ENCODE assay signal across 11 mouse cellular contexts in the genomic region with DNA sequence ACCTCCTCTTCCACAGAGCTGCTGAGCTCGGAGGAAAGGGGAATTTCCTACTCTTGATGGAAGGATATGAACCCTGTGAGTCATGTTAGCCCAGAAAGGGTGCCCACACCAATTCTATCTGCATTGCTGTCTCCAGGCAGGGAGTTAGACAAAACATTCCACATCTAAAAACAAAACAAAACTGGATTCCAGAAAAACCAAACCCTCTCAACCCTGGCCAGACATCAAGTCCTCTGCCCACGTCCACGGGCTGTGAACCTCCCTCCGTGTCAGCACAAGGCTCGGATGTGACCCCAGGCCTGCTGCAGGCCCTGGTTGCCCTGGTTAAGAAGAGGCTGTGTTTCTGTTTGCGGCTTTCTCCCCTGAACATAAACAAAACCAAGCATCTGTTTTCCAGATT. TPM values are rescaled to one million over a fixed set of nuclear protein-coding genes. Genes with fewer than 3 reads are reported as not detected.
DNase-seq lines count a peak whose midpoint lies in the region; ATAC-seq and TF ChIP-seq lines count a peak whose summit lies in the region.
"Had no signal": no experiment of that assay in that cellular context is flagged by ENCODE, and none has a peak within 500 bp of the region (broad histone marks: within the 10 kb centered on the region; RNA-seq: fewer than 3 reads in every experiment).

No protein-coding gene starts in this region.

- no peaks in the 10 kb centered on the region for H3K27me3 ChIP-seq in heart, embryonic 15.5 days
- no peaks in the 10 kb centered on the region for H3K27me3 ChIP-seq in heart, embryonic 11.5 days (ENCODE audit: control insufficient read depth, insufficient read depth, low read length)
- H3K27me3 ChIP-seq in midbrain, postnatal 0 days (ENCODE audit: insufficient read depth, low read length), result no peaks in the 10 kb centered on the region
- H3K27me3 ChIP-seq in midbrain, embryonic 11.5 days (ENCODE audit: control insufficient read depth, insufficient read depth, low read length), result no peaks in the 10 kb centered on the region
- H3K27me3 ChIP-seq in small intestine, adult 2 months (ENCODE audit: control insufficient read depth, insufficient read depth, low read length), result no peaks in the 10 kb centered on the region
- H3K27me3 ChIP-seq: lung, embryonic 15.5 days had no signal

- ATAC-seq in heart, embryonic 15.5 days (replicated peaks; ENCODE audit: insufficient number of reproducible peaks, insufficient read depth, low FRiP score, low read depth), result no peak
- ATAC-seq in heart, embryonic 11.5 days (replicated peaks; ENCODE audit: insufficient number of reproducible peaks, low FRiP score, low TSS enrichment), result no peak
- no peak for ATAC-seq in midbrain, postnatal 0 days (ENCODE audit: low FRiP score)
- no peak for ATAC-seq in midbrain, embryonic 11.5 days (ENCODE audit: low FRiP score)
- ATAC-seq: hindbrain, postnatal 0 days had no signal

- TF ChIP-seq CTCF in midbrain, postnatal 0 days (IDR thresholded peaks at IDR 0.05), result no peak
- no peak for TF ChIP-seq CTCF in small intestine, adult 2 months (IDR thresholded peaks at IDR 0.05; ENCODE audit: extremely low read depth, insufficient read length, insufficient replicate concordance, low read depth, low read length)

- H3K4me1 ChIP-seq in heart, embryonic 15.5 days (replicated peaks), result peaks cover 11% of the 10 kb centered on the region; the same call in 1 of the 2 replicates
- H3K4me1 ChIP-seq in heart, embryonic 11.5 days (ENCODE audit: control insufficient read depth, insufficient read depth, low read length), result peaks cover 3% of the 10 kb centered on the region
- no peaks in the 10 kb centered on the region for H3K4me1 ChIP-seq in midbrain, postnatal 0 days (ENCODE audit: insufficient read depth, low read length)
- H3K4me1 ChIP-seq in midbrain, embryonic 11.5 days (ENCODE audit: control insufficient read depth, insufficient read depth, low read length), result 0 out of 2 replicates have a peak, but pooled peaks cover 2% of the 10 kb centered on the region
- H3K4me1 ChIP-seq in small intestine, adult 2 months (ENCODE audit: control insufficient read depth, insufficient read depth, insufficient read length, low read length), result peaks cover 8% of the 10 kb centered on the region; the same call in 1 of the 2 replicates

- no peaks in the 10 kb centered on the region for H3K9me3 ChIP-seq in heart, embryonic 15.5 days (replicated peaks)
- H3K9me3 ChIP-seq in heart, embryonic 11.5 days (replicated peaks; ENCODE audit: control insufficient read depth, low read length), result no peaks in the 10 kb centered on the region
- no peaks in the 10 kb centered on the region for H3K9me3 ChIP-seq in midbrain, postnatal 0 days (ENCODE audit: low read length)
- H3K9me3 ChIP-seq in midbrain, embryonic 11.5 days (ENCODE audit: control insufficient read depth, low read length), result no peaks in the 10 kb centered on the region
- H3K9me3 ChIP-seq: lung, embryonic 15.5 days had no signal

- H3K36me3 ChIP-seq in heart, embryonic 15.5 days, result no peaks in the 10 kb centered on the region
- H3K36me3 ChIP-seq in heart, embryonic 11.5 days (ENCODE audit: control insufficient read depth, insufficient read depth, low read length), result no peaks in the 10 kb centered on the region
- H3K36me3 ChIP-seq in midbrain, postnatal 0 days (ENCODE audit: insufficient read depth, low read length), result no peaks in the 10 kb centered on the region
- H3K36me3 ChIP-seq in midbrain, embryonic 11.5 days (ENCODE audit: control insufficient read depth, insufficient read depth, low read length), result no peaks in the 10 kb centered on the region
- H3K36me3 ChIP-seq in small intestine, adult 2 months (ENCODE audit: control insufficient read depth, insufficient read depth, low read length), result no peaks in the 10 kb centered on the region
- H3K36me3 ChIP-seq: lung, embryonic 15.5 days had no signal

- H3K27ac ChIP-seq in heart, embryonic 15.5 days, result peak overlapping the region; percentile 34
- no peak overlapping the region for H3K27ac ChIP-seq in heart, embryonic 11.5 days (ENCODE audit: low read depth, low read length)
- H3K27ac ChIP-seq in midbrain, postnatal 0 days (ENCODE audit: low read depth, low read length), result no peak overlapping the region
- H3K27ac ChIP-seq in midbrain, embryonic 11.5 days (ENCODE audit: low read depth, low read length), result no peak overlapping the region
- peak overlapping the region; percentile 10; the same call in 1 of the 2 replicates for H3K27ac ChIP-seq in small intestine, adult 2 months (ENCODE audit: insufficient read depth, low read depth, low read length)
- H3K27ac ChIP-seq: hindbrain, postnatal 0 days; lung, embryonic 15.5 days had no signal

- no peak for DNase-seq in midbrain, postnatal 0 days (ENCODE audit: low spot score)
- DNase-seq in midbrain, embryonic 11.5 days (ENCODE audit: low spot score, missing footprints), result no peak
- peak; percentile 96 for DNase-seq in fibroblast of lung, adult 2 months (ENCODE audit: low read depth)
- no peak for DNase-seq in thymus, postnatal 10 days (ENCODE audit: low spot score in 2 of 2)
- DNase-seq in layer of hippocampus, postnatal 10 days (ENCODE audit: low spot score in 2 of 2), result no peak

- TF ChIP-seq POLR2A in small intestine, adult 2 months (IDR thresholded peaks at IDR 0.05; ENCODE audit: low read depth, low read length), result no peak

- no peak overlapping the region for H3K4me2 ChIP-seq in heart, embryonic 15.5 days
- no peak overlapping the region for H3K4me2 ChIP-seq in heart, embryonic 11.5 days
- no peak overlapping the region for H3K4me2 ChIP-seq in midbrain, postnatal 0 days (ENCODE audit: low read depth, low read length, poor library complexity, severe bottlenecking)
- H3K4me2 ChIP-seq in midbrain, embryonic 11.5 days, result no peak overlapping the region
- H3K4me2 ChIP-seq: lung, embryonic 15.5 days had no signal

- WGBS in heart, embryonic 15.5 days, result 52% methylated on average over 6 of the region's 6 CpGs
- WGBS in heart, embryonic 11.5 days (ENCODE audit: insufficient replicate concordance), result 59% methylated on average over 6 of the region's 6 CpGs
- WGBS in midbrain, postnatal 0 days, result 80% methylated on average over 6 of the region's 6 CpGs
- 81% methylated on average over 6 of the region's 6 CpGs for WGBS in midbrain, embryonic 11.5 days
- WGBS in small intestine, adult 2 months, result 78% methylated on average over 6 of the region's 6 CpGs

- no peak overlapping the region for H3K4me3 ChIP-seq in heart, embryonic 15.5 days
- H3K4me3 ChIP-seq in heart, embryonic 11.5 days (ENCODE audit: low read depth, low read length), result no peak overlapping the region
- no peak overlapping the region for H3K4me3 ChIP-seq in midbrain, postnatal 0 days (ENCODE audit: low read depth, low read length)
- no peak overlapping the region for H3K4me3 ChIP-seq in midbrain, embryonic 11.5 days (ENCODE audit: low read depth, low read length)
- no peak overlapping the region for H3K4me3 ChIP-seq in small intestine, adult 2 months (ENCODE audit: low read depth, low read length)
- H3K4me3 ChIP-seq: lung, embryonic 15.5 days had no signal

- no peak overlapping the region for H3K9ac ChIP-seq in heart, embryonic 15.5 days
- H3K9ac ChIP-seq in heart, embryonic 11.5 days (ENCODE audit: low read depth, low read length), result no peak overlapping the region
- 0 out of 2 replicates have a peak overlapping the region, but pooled peaks have one; percentile 19 for H3K9ac ChIP-seq in midbrain, postnatal 0 days (replicated peaks; ENCODE audit: low read length, poor library complexity, severe bottlenecking)
- H3K9ac ChIP-seq in midbrain, embryonic 11.5 days (ENCODE audit: low read length), result no peak overlapping the region
- H3K9ac ChIP-seq: lung, embryonic 15.5 days had no signal

RNA-seq across cellular contexts. Expression of a gene that starts 2.5 kb away (rescaled TPM):
- 14.2 and 19.8 TPM in 2 replicates for polyA plus RNA-seq in heart, embryonic 15.5 days (2015; fragmentation: Nextera tagmentation; extraction: Ambion mirVana)
- polyA plus RNA-seq in heart, embryonic 11.5 days (2014; fragmentation: Nextera tagmentation; extraction: Ambion mirVana), result 1.2 and 2.8 TPM in 2 replicates
- 5.7 and 9.9 TPM in 2 replicates for total RNA-seq in midbrain, postnatal 0 days (2014; rRNA removed)
- 16.9 and 21.4 TPM in 2 replicates for polyA plus RNA-seq in midbrain, postnatal 0 days (2015; fragmentation: Nextera tagmentation; extraction: Ambion mirVana)
- polyA plus RNA-seq in midbrain, embryonic 11.5 days (2014; fragmentation: Nextera tagmentation; extraction: Ambion mirVana), result 2.8 and 3.4 TPM in 2 replicates
- polyA plus RNA-seq in small intestine, adult 2 months (2012; rRNA removed), result 32.5 and 97.9 TPM in 2 replicates
- 1 to 10 TPM; 2.9 to 5.5 TPM for total RNA-seq in layer of hippocampus, postnatal 10 days (2021)

RNA-seq across cellular contexts. Expression of a gene that starts 21.0 kb away (rescaled TPM):
- polyA plus RNA-seq in heart, embryonic 15.5 days (2015; fragmentation: Nextera tagmentation; extraction: Ambion mirVana), result 21.0 and 33.5 TPM in 2 replicates
- polyA plus RNA-seq in heart, embryonic 11.5 days (2014; fragmentation: Nextera tagmentation; extraction: Ambion mirVana), result 24.7 and 28.9 TPM in 2 replicates
- total RNA-seq in midbrain, postnatal 0 days (2014; rRNA removed), result 44.4 and 46.6 TPM in 2 replicates
- polyA plus RNA-seq in midbrain, postnatal 0 days (2015; fragmentation: Nextera tagmentation; extraction: Ambion mirVana), result 48.0 and 56.0 TPM in 2 replicates
- polyA plus RNA-seq in midbrain, embryonic 11.5 days (2014; fragmentation: Nextera tagmentation; extraction: Ambion mirVana), result 44.4 and 49.4 TPM in 2 replicates
- 16.7 and 23.9 TPM in 2 replicates for polyA plus RNA-seq in small intestine, adult 2 months (2012; rRNA removed)
- 10 to 100 TPM; 27.1 to 36.3 TPM for total RNA-seq in layer of hippocampus, postnatal 10 days (2021)

RNA-seq across cellular contexts. Expression of a gene that starts 33.4 kb away (rescaled TPM):
- 0.13 and 0.23 TPM in 2 replicates for polyA plus RNA-seq in heart, embryonic 15.5 days (2015; fragmentation: Nextera tagmentation; extraction: Ambion mirVana)
- not detected in 2 replicates for polyA plus RNA-seq in heart, embryonic 11.5 days (2014; fragmentation: Nextera tagmentation; extraction: Ambion mirVana)
- total RNA-seq in midbrain, postnatal 0 days (2014; rRNA removed), result not detected in 2 replicates
- polyA plus RNA-seq in midbrain, postnatal 0 days (2015; fragmentation: Nextera tagmentation; extraction: Ambion mirVana), result not detected in 2 replicates
- not detected in 2 replicates for polyA plus RNA-seq in midbrain, embryonic 11.5 days (2014; fragmentation: Nextera tagmentation; extraction: Ambion mirVana)
- polyA plus RNA-seq in small intestine, adult 2 months (2012; rRNA removed), result 0.15 and 0.51 TPM in 2 replicates
- total RNA-seq in layer of hippocampus, postnatal 10 days (2021), result not detected
- total RNA-seq: left cerebral cortex, adult 18-20 months had no signal
- polyA plus RNA-seq: hindbrain, postnatal 0 days; lung, embryonic 15.5 days had no signal

RNA-seq across cellular contexts. Expression of a gene that starts 42.5 kb away (rescaled TPM):
- 17.6 and 20.7 TPM in 2 replicates for polyA plus RNA-seq in heart, embryonic 15.5 days (2015; fragmentation: Nextera tagmentation; extraction: Ambion mirVana)
- 16.3 and 19.7 TPM in 2 replicates for polyA plus RNA-seq in heart, embryonic 11.5 days (2014; fragmentation: Nextera tagmentation; extraction: Ambion mirVana)
- total RNA-seq in midbrain, postnatal 0 days (2014; rRNA removed), result 32.1 and 38.9 TPM in 2 replicates
- 23.9 and 31.2 TPM in 2 replicates for polyA plus RNA-seq in midbrain, postnatal 0 days (2015; fragmentation: Nextera tagmentation; extraction: Ambion mirVana)
- 22.4 and 23.4 TPM in 2 replicates for polyA plus RNA-seq in midbrain, embryonic 11.5 days (2014; fragmentation: Nextera tagmentation; extraction: Ambion mirVana)
- polyA plus RNA-seq in small intestine, adult 2 months (2012; rRNA removed), result 24.9 and 55.7 TPM in 2 replicates
- 10 to 100 TPM; 20.8 to 23.2 TPM for total RNA-seq in layer of hippocampus, postnatal 10 days (2021)

RNA-seq across cellular contexts. Expression of a gene that starts 43.4 kb away (rescaled TPM):
- 0.34 and 0.81 TPM in 2 replicates for polyA plus RNA-seq in heart, embryonic 15.5 days (2015; fragmentation: Nextera tagmentation; extraction: Ambion mirVana)
- 0.13 and 0.31 TPM in 2 replicates for polyA plus RNA-seq in heart, embryonic 11.5 days (2014; fragmentation: Nextera tagmentation; extraction: Ambion mirVana)
- total RNA-seq in midbrain, postnatal 0 days (2014; rRNA removed), result 0.38 TPM in 1 of 2 replicates, not detected in the other
- 0.58 and 0.82 TPM in 2 replicates for polyA plus RNA-seq in midbrain, postnatal 0 days (2015; fragmentation: Nextera tagmentation; extraction: Ambion mirVana)
- polyA plus RNA-seq in midbrain, embryonic 11.5 days (2014; fragmentation: Nextera tagmentation; extraction: Ambion mirVana), result 0.46 and 0.57 TPM in 2 replicates
- polyA plus RNA-seq in small intestine, adult 2 months (2012; rRNA removed), result 2.3 TPM in 2 replicates
- total RNA-seq in layer of hippocampus, postnatal 10 days (2021), result under 1 TPM; 0.43 to 0.51 TPM

Comparison
In these comparisons a context has a peak if more than half of its experiments do, and no peak if none do; other contexts are left out.
1. H3K27ac ChIP-seq: peak in heart, embryonic 15.5 days (single experiment) and small intestine, adult 2 months (single experiment); none in heart, embryonic 11.5 days (single experiment), midbrain, postnatal 0 days (single experiment) and midbrain, embryonic 11.5 days (single experiment).